Mouse (Mus musculus) MEL-GATA-1-ER (cell line): Measurements from ENCODE around the gene Ephx4.
A peak's percentile ranks its signal among the peaks of the same experiment; 100 is the strongest.

Source experiments
- DNase-seq: peaks from one replicate; pipeline ENCODE4 v3.0.0-alpha.2; 2012; ENCODE audit warnings: low read depth; ENCODE audit errors: extremely low read depth

Gene Ephx4

DNA sequence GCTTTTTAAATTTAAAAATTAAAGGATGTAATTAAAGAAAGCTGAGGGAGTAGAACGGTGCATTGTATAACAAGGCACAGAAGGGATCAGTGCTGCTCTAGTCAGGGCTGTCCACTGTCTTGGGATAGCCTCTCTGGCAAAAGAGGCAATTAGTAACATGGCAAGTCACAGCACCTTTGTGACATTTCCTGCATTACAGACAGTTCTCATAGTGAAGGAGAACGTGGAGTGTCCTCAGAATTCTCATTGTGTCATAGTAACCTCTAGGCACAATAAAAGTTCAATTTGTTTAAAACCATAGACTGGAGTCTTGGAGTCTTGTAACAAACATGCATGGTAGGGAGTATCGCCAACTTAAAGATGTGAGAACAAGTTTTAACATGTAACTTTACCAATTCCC, 28.7 kb downstream of the Ephx4 start, which contains the start of gene Lpcat2b:
Lpcat2b (plus strand) TSS at position 301 of the 400 bp plus-strand sequence.
- DNase-seq, result no peak

DNA sequence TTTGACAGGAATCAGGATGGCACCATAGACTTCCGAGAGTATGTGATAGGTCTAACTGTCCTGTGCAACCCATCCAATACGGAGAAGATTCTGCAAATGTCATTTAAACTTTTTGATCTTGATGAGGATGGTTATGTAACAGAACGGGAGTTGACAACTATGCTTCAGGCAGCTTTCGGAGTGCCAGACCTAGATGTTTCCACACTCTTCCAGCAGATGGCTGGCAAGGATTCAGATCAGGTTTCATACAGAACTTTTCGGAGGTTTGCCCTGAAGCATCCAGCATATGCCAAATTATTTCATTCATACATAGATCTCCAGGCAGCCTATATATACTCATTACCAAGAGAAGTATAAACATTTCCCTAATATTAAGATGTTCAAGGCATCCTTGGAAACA, 31.5 kb downstream of the Ephx4 start:
- DNase-seq, result no peak

DNA sequence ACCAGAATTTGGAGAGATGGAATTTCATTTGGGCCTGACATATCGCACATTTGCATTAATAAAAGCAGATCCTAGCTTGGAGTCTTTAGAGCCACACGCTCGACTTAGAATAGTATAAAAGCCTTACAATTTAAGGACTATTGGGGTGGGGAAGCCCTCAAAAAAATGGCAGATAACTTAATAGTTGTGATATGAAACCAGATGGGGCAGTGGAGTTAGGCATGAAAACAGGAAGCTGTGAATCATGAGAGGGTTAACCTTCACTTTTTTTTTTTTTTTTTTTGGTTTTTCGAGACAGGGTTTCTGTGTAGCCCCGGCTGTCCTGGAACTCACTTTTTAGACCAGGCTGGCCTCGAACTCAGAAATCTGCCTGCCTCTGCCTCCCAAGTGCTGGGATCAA, 33.6 kb downstream of the Ephx4 start:
- DNase-seq, result peak; percentile 44

DNA sequence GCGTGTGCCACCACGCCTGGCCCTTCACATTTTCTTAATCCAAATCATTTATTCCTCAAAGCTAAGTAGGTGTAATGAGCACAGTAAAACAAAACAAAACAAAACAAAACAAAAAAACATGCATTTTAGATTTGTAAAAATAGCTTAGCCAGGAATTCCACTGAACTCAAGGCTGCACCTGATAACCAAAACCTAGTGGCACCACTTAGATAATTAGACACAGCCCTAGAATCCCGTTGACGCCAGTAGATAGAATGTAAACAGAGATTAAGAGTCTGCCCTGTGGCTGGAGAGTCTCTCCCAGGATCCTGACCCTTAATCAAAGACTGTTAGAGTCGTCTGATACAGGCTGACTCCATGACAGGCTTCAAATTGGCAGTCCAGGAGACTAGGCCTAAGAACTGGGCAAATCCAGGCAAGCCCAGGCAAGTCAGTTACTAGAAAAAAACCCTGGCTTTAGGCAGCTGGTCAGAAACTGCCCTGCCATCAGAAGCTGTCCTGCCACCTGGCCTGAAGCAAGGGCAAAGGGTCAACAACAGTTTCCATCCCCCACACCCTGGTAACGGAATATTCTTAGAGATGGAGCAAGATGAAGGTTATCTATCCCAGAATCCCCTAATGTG, 34.2 kb downstream of the Ephx4 start:
- peak; percentile 15 for DNase-seq

DNA sequence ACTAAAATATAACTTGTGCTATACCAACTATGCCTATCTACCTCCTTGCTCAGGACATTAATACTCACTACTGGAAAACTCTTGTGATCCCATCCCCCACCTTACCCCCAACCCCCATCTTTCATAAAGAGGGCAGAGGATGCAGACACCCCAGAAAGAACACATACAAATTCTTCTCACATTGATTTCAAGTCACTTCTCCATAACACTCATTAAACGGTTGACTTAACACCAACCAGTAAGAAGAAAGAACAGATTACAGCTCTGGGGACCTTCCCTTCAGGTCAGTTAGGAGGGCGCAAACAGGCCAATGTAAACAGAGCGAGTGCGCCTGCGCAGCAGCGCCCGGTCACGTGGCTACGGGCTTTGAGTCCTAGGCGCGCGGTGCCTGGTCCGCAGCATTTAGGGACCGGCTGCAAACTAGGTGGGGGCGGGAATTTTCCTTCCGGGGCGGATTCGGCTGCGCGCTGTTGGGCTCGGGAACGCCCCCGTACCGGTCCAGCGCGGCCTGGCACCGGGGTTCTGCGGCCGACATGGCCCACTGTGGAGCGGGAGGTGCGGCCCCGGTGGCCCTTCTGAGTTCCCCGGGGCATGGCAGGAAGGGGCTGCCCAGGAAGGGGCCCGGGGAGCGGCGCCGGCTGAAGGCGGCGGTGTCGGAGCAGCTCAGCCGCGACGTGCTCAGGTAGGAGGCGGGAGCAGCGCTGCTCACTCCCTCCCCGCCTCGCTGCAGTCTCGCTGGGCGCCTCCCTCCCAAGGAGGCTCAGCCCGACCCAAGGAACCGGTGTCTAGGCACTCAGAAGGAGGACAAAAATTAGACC, 35.1 kb downstream of the Ephx4 start, which contains the start of gene Btbd8:
Btbd8 (plus strand) TSS at position 534 of the 818 bp plus-strand sequence.
- DNase-seq, result peak; percentile 90

DNA sequence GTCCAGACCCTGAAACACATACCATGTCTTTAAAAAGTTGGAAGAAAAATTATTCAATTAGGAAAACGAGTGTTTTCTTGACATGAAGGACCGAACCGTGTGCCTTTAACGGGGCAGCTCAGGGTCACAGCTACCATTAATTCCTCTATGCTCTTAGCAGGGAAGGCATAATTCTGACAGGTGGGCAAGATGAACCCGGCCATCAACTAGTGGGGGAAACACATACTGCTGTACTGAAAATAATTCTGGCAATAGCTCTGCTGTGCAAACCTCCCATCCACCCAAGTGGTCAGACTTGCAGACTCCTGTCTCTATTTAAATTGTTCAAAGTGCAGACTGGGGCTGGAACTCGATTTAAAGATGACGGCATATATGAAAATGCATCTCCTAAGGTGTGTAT, 35.8 kb downstream of the Ephx4 start:
- DNase-seq, result no peak

DNA sequence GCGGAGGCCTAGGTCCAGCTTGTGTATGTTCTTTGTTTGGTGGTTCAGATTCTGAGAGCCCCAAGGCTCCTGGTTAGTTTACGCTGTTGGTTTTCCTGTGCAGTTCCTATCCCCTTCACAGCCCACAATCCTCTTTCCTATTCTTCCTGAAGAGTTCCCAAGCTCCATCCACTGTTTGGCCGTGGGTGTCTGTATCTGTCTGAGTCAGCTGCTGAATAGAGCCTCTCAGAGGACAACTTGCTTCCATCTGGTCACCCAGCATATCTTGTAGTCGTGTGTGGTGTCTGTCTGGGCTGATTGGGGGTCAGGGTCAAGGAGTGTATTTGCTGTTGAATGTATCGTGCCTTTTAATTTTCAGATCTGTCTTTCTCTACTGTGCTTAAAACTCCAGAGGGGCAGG, 39.3 kb downstream of the Ephx4 start:
- DNase-seq, result no peak

DNA sequence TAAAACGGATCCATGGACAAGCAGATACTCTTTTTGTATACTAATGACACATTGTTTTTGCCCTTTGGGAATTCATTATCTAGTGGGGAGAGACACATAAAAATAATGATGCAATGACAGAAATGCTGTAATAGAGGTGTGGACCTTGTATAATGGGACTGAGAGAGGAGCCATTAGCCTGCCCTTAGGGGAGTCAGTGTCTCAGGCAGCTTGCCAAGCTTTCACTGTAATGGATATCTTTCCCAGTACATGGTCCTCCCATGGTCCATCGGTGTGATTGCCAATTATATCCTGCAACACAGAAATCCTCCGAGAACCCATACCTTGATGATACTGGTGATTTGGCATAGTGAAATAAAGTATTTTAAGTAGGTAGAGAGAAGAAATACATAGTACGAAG, 41.7 kb downstream of the Ephx4 start:
- DNase-seq, result no peak

DNA sequence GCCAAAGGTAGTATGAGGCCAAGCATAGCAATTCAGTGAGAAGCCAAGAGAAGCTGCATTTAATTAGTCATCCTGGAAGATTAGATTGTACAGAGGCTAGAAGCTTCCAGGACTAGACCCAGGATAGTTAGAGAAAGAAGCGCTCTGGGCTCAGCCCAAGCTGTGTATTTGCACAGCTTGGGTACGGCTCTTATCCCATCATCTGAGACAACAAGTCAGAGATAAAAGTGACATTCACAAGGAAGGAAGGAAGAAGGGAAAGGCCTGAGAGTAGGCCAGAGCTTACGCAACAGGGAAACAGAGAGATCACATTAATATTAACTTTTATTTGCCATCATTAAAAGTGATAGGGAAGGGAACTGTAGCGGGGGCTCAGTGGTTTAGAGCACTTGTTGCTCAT, 45.4 kb downstream of the Ephx4 start:
- DNase-seq, result no peak

DNA sequence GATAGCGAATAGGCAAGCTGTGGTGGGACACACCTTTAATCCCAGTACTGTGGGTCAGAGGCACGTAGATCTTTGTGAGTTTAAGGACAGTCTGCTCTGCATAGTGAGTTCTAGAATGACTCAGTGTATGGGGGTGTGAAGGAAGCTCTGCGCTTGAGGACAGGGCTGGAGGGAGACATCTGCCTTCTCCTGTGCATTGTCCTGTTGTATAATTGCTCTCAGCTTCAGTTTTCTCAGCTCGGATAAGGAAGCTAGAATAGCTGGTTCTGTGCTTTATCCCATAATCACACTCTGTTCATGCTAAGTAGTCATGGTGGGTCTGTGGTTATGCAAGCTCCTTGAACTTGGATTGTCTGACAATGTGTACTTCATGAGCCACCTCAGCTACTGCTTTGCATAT, 46.2 kb downstream of the Ephx4 start:
- DNase-seq, result no peak

DNA sequence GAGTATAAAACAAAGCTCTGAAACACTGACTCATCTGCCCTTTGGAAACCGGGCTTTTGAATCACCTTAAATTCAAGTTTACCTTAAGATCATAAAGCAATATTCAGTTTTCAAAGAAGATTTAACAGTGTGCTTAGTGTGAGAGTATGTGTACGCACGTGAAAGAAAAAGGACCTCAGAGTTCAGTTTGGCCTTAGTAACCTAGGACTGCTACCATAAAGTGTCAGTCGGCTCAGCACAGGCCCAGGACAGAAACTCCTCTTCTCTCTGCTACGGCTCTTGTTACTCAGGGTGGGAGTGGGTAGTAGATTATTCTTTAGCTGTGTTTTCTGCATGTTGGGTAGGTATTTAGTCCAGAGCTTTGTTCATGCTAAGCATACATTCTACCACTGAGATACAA, 47.1 kb downstream of the Ephx4 start:
- no peak for DNase-seq

DNA sequence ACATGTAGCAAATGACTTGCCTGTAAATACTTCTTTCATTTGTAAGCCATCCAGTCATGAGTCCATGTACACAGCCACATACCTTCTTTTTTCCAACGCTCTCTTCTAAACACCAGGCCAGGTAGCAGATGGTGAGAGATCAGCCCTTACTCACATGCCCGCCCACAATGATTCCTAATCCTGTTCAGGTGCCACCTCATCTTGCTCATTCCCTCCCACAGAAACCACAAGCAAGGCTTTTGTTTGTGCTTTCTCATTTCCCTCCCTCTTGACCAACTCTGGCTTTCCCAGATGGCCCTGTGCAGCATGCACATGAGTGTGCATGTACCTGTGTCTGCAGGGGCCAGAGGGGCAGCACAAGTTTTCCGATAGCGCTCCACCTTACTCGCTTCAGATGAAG, 47.8 kb downstream of the Ephx4 start:
- DNase-seq, result no peak

DNA sequence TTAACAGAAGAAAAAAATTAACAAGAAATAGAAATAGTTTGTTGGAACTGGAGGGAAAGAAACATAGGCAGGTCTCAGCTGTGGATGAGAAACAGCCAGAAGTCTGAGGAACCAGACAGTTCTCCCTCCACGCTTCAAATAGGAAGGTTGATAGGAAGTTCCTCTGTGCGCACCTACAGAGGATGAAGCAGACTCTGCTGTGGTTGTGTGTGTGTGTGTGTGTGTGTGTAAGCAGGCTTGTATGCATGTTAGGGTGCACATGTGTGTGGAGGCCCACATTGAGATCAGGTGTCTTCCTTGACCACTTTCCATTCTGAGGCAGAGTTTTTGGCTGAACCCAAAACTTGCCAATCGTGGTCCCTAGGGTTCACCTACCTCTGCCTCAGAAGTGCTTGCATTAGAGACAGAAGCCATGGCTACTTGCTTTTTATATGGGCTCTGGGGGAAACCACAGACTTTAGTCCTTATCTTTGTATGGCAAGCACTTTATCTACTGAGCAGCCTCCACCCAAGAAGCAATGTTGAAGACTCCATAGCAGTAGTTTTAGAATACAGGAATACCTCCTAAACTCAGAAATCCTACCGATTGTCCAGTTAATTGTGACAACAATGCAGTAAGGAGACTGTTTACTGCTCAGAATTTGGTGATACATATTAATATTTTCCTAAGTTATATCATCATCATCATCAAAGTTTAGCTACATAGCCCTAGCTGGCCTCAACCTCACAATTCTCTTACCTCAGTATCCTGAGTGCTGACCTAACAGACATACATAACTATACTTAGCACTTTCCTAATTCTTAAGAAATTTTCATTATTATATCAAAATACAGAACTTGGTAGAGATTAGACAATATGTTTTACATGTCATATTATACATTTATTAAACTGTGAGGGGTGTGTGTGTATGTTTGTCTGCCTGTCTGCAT, 59.9 kb downstream of the Ephx4 start:
- DNase-seq, result peak; percentile 44

DNA sequence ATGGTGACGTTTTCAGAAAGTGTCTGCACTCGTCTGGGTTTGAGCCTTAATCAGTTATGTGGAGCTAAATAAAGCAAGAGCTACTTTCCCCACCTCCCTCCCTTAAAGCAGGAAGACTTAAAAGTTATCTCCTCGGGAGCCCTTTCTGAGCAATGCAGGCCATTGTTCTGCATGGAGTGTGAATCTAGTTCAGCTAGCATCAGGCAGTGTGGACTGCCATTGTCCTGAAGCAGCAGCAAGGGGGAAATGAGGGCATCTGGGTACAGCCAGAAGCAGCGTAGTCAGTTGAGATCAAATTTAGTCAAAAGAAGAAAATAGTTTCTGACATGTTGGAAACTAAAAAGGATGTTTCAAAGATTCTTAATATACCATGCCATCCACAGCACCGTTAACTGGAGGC, 64.0 kb downstream of the Ephx4 start:
- DNase-seq, result no peak

DNA sequence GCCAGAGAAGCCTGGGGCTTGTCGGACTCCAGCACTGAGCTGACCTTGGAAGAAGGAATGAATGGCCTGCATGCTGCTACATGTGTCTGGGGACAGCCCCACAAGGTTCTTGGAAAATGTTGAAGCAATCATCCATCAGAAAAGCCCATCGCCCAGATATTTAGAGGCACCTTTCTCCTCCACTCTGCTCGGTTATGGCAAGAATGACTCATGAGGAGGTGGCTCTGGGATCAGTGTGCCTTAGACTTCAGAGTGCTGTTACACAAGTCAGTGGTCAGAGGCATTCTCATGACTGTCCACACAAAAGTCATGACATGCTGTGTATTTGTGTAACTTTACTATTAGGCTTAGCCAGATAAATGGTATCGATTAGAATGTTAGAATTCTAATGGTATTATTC, 64.6 kb downstream of the Ephx4 start:
- no peak for DNase-seq

DNA sequence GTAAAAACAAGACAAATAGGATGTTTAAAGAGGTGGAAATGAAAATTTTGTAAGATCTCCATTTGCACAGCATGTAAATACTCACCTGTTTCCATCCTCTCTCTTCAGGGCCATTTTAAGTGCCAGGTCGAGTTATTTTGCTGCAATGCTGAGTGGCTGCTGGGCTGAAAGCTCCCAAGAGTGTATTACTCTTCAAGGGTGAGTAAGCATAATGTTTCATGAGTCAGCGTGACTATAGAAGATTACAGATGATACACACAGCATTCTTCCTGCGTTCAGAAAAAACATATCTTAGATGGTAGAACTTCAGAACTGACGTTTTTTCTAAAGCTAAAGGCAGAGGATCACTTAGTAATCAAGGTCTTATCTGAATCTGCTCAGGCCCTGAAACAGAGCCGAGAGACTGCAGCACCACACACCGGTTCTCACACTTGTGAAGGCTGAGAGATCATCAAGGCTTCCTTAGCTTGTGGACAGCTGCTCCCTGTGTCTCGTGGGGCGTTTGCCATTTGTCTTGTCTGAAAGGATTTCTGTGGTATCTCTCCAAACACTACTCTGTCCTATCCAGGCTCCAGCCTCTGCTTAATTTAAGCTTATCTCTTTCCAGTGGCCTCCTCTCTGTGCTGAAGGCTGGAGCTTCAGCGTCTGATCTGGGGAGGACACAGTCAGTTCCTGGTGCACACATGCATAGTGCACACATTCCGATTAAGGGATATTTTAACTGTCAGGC, 68.2 kb downstream of the Ephx4 start:
- peak; percentile 44 for DNase-seq
